Mouse (Mus musculus) liver, adult (tissue): ENCODE data around the gene Defb39.

Experiments
- GATA4 ChIP-seq: IDR thresholded peaks from 2 replicates; pipeline ENCODE4 v1.6.1; 2014; ENCODE audit warnings: mild to moderate bottlenecking, low read length; ENCODE audit not compliant: insufficient replicate concordance

The Defb39 gene

DNA sequence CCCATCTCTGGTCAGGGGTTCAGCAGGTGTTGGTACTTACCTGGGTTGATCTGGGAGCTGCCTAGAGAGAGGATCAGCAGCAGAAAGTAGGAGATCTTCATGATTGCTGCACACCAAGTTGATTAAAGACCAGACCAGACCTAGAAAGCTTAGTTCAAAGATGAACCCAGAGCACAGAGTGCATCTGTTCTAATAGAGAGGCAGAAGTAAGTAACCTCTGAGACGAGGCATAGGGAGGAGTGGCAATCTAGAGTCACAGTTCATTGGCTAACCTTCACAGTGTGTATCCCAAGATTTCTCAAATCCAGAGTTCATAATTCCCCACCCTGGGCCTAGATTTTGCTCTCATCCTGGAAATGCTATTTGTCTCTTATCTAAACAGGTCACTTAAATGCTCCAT lies at the start of gene Defb39:
Defb39 (minus strand) TSS at position 101 of the 400 bp plus-strand sequence.
- no peak for TF ChIP-seq GATA4

DNA sequence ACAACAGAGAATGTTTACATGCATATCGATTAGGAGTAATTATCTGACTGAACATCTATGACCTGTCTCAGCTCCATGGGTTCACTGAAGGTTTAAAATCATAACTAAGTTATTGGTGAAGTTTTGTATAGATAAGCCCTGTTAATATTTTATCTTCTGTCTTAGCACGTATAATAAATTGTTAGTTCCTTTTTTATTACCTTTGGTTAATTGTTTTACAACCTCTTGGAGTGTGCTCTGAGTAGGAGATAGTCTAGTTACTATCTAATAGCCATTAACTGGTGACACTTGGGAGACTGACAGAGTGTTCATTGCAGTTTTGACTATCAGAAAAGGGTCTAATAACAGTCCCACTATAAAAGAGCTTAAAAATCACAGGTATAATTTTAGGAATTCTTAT lies 1.4 kb upstream of the Defb39 start:
- TF ChIP-seq GATA4: no peak

DNA sequence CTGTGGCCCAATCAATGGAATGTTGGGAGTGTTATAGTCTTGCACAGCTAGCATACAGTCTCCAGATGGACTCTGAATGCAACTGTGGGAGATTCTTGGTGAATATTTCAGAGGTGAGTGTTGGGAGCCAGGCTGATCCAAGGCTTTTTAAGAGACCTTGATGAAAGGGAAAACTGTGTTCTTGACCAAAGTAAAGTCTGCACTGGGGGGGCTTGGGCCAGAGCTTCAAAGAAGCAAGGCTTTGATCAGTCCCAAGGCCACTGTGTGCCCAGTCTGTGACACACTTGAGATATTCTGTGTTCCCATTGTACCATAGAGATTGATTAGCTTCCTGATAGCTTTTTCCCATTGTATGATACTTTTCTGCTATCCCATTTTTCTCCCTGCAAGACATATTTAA lies 1.7 kb downstream of the Defb39 start:
- TF ChIP-seq GATA4: no peak

DNA sequence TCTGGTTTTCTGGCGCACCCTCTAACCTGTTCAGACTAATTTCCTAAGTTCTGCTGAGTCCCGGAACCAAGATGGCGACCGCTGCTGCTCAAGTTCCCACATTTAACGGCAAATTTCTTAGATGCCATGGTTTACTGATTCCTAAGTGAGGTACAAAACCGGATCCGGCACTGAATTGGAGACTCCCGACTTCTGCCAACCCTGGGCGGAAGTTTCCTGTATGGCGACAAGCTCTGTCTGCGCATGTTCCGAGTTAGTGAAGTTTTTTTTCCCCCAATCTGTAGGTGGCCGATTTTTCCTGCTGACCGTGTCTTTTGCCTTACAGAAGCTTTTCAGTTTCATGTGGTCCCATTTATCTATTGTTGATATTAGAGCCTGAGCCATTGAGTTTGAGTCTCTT lies 19.4 kb downstream of the Defb39 start:
- no peak for TF ChIP-seq GATA4

DNA sequence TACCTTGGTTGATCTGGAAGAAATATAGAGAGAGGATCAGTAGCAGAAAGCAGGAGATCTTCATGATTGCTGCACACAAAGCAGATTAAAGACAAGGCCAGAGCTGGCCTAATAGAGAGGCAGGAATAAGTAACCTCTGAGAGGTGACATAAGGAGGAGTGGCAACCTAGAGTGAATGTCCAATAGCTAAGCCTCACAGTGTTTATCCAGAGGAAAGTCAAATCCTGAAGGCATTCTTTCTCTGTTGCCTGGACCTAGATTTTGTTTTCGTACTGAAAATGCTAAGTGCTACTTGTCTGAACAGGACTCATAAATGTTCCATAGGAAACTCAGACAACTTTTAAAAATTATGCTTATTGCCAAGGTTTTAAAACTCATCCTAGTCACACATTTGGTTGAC lies 38.1 kb downstream of the Defb39 start, which contains the start of gene Defb38:
Defb38 (minus strand) TSS at position 101 of the 400 bp plus-strand sequence.
- no peak for TF ChIP-seq GATA4
